Mouse (Mus musculus): ENCODE data around the gene Prkcb. TPM values are rescaled to one million over a fixed set of nuclear protein-coding genes. Genes with fewer than 3 reads are reported as not detected.

The Prkcb gene
- polyA plus RNA-seq, 1 experiment from 2014 or later, result 10.2 TPM

DNA sequence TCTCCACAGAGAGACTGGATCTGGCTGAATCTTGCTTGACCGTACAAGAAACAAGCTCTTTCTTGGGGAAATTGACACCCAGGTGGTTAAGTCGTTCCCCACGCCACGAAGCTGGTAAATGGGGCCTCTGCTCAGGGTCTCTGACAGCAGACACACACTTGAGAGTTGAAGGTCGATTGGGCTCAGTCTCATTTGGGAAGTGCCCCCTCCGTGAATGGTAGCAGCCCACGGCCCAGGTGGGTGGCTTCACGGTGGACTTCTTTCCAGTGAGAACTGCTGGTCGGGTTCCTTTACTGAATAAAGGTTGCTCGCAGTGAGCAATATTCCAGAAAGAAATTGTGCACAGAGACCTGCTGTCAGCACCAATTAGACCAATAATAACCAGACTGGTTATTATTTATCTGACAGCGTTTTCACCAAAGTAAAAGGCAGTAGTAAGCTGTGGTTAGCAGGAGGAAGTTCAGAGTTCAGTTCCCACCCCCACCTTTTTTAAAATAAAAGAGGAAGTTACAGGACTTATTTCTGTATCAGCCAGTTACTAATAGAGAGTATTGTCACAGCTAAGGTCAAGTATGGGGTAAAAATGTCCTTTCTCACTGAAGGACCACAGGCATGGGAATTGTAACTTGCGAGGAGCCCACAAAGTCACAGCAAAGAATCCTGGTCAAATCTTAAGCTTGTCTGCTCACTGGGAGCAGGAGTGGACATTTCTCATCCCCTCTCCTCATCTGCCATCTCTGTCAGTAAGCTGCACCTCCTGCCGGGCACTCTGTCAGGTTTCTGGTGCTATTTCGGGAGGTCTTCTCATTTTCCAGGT lies 21.6 kb downstream of the Prkcb start:
- Histone ChIP-seq H3K27ac (no peak overlapping the region), H3K4me3 (no peak overlapping the region), H3K4me1 (peaks cover 11% of the 10 kb centered on the region), H3K4me2 (no peak overlapping the region), H3K36me3 (no peaks in the 10 kb centered on the region), H3K9me3 (no peaks in the 10 kb centered on the region), H3K9ac (no peak overlapping the region), H3K27me3 (no peaks in the 10 kb centered on the region)
- no peak for ATAC-seq (ENCODE audit: insufficient number of reproducible peaks, low FRiP score, low TSS enrichment, low read depth)
- 38% methylated on average over 14 of the region's 14 CpGs for WGBS

DNA sequence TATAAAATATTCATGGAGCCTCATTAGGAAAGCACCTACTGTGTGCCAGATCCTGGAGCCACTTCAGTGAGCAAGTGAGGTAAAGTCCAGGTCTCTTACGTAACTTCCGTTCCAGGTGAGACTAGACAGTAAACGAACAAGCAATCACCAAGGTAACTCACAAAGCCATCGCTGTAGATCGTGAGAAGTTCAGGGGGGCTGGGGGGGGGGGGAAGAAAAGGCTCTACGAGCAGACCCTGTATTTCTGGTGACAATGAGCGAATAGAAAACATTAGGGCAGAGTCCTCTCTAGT lies 22.1 kb downstream of the Prkcb start:
- Histone ChIP-seq H3K9me3 (no peaks in the 10 kb centered on the region), H3K27ac (no peak overlapping the region), H3K27me3 (no peaks in the 10 kb centered on the region), H3K36me3 (no peaks in the 10 kb centered on the region), H3K9ac (no peak overlapping the region), H3K4me2 (no peak overlapping the region), H3K4me3 (no peak overlapping the region), H3K4me1 (peaks cover 11% of the 10 kb centered on the region)
- WGBS, result 75% methylated on average over 7 of the region's 7 CpGs
- no peak for ATAC-seq (ENCODE audit: insufficient number of reproducible peaks, low FRiP score, low TSS enrichment, low read depth)

DNA sequence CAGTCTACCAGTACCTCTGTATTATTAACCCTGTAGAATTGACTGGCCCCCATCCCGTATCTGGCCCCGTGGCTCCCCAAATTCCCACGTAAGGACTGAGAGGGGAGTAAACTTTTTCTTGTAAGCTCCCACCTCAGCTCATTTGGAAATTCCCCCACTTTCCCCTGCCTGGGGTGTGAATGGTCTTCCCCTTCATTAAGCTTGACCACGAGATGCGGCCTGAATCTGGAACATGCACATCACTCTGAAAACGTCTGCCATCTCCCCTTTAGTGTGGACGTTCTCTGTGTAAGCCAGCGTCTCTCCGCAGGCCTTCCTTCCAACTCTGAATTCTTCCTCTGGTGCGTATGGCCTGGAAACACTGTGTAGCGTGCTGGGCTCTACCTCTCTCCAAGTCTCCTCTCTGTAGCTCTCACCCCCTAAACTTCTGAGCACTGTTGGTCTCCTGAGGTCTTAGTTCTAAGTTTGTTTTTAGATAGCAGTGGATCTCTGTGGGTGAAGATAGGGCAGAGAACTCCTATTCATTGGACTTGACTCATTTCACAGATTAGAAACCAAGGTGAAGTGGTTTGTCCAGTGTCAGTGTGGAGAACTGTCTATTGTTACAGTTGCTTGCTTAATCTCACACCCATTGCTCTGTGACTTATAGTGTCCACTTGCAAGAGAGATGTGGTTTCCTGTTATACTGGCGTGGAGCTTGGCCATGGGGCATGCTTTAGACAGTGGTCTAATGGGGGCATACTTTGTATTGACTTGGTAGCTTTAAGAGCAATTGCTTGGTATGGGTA lies 25.3 kb downstream of the Prkcb start:
- Histone ChIP-seq H3K27ac (no peak overlapping the region), H3K4me2 (no peak overlapping the region), H3K36me3 (no peaks in the 10 kb centered on the region), H3K27me3 (no peaks in the 10 kb centered on the region), H3K9ac (no peak overlapping the region), H3K4me1 (peaks cover 11% of the 10 kb centered on the region), H3K9me3 (no peaks in the 10 kb centered on the region), H3K4me3 (no peak overlapping the region)
- ATAC-seq (ENCODE audit: insufficient number of reproducible peaks, low FRiP score, low TSS enrichment, low read depth), result no peak
- WGBS, result 89% methylated on average over 12 of the region's 12 CpGs

DNA sequence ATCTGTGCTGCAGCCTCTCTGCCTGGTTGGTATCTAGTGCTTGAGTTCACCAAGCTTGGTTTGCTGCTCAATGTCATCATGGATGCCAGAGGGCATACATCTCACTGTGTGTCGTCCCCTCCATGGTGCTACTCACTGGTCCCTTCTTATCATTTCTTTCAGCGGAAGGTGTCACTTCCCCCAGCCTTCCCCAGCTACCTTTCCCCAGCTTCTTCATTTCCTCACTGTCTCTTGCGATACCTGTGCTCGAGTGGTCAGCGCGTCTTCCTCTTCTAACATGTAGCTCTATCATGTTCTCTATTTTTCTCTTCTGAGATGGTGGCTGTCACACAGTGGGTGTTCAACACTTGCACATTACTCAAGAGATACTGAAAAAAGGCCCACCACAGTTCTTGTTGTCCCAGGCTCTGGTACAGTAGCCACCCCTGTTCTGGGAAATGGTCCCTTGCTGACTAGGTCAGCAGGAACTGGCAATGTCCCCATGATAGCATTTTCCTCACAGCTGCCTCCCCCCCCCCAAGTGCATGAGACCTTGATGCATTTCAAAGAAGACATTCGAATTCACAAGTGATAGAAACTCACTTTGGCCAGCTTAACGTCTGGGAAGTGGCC lies 27.3 kb downstream of the Prkcb start:
- 83% methylated on average over 8 of the region's 8 CpGs for WGBS
- Histone ChIP-seq H3K36me3 (no peaks in the 10 kb centered on the region), H3K9me3 (no peaks in the 10 kb centered on the region), H3K4me2 (no peak overlapping the region), H3K9ac (no peak overlapping the region), H3K27me3 (no peaks in the 10 kb centered on the region), H3K4me3 (no peak overlapping the region), H3K4me1 (peaks cover 8% of the 10 kb centered on the region), H3K27ac (no peak overlapping the region)
- no peak for ATAC-seq (ENCODE audit: insufficient number of reproducible peaks, low FRiP score, low TSS enrichment, low read depth)

DNA sequence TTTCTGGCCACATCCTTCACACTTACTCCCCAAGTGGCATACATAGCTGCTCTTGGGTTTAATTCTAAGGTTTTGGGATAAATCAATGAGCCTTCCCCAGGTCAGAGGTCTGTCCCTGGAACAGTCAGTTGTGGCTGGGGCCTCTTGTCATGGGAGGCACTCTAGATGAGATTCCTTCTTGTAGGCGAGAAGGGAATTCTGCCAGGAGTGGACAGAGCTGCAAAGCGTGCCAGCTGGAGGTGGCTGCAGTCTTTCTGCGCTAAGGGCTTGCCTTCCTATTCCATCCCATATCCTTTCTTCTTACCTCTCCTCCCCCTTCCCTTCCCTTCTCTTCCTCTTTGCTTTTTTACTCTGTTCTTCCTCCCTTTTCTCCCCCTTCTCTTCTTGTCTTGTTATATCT lies 28.1 kb downstream of the Prkcb start:
- ATAC-seq (ENCODE audit: insufficient number of reproducible peaks, low FRiP score, low TSS enrichment, low read depth), result no peak
- H3K9me3 ChIP-seq, result no peaks in the 10 kb centered on the region
- H3K9ac ChIP-seq, result no peak overlapping the region
- H3K27me3 ChIP-seq, result no peaks in the 10 kb centered on the region
- WGBS, result 72% methylated on average over 3 of the region's 3 CpGs
- H3K27ac ChIP-seq, result no peak overlapping the region
- H3K4me2 ChIP-seq, result no peak overlapping the region
- peaks cover 8% of the 10 kb centered on the region for H3K4me1 ChIP-seq
- no peak overlapping the region for H3K4me3 ChIP-seq
- H3K36me3 ChIP-seq, result no peaks in the 10 kb centered on the region

DNA sequence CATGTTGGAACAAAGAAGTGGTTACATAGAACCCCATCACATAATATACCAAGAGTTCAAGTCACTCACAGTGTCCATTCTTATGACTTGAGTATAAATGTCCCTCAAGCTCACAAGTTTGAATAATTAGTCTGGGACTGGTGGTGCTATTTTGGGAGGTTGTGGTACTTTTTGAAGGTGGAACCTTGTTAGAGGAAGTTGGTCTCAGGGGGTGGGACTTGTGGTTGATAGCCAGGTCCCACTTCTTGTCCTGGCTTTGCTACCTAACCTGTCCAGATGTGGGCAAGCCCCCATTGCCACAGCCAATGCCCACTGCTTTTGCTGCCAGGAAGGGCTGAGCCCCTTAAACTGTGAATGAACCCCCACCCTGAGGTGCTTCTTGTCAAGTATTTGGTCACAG lies 28.9 kb downstream of the Prkcb start:
- no peaks in the 10 kb centered on the region for H3K9me3 ChIP-seq
- no peak overlapping the region for H3K4me3 ChIP-seq
- H3K36me3 ChIP-seq, result no peaks in the 10 kb centered on the region
- H3K27me3 ChIP-seq, result no peaks in the 10 kb centered on the region
- no peak overlapping the region for H3K4me2 ChIP-seq
- no peak overlapping the region for H3K27ac ChIP-seq
- no peak overlapping the region for H3K9ac ChIP-seq
- ATAC-seq (ENCODE audit: insufficient number of reproducible peaks, low FRiP score, low TSS enrichment, low read depth), result no peak
- H3K4me1 ChIP-seq, result peaks cover 1% of the 10 kb centered on the region; the same call in 1 of the 2 replicates

DNA sequence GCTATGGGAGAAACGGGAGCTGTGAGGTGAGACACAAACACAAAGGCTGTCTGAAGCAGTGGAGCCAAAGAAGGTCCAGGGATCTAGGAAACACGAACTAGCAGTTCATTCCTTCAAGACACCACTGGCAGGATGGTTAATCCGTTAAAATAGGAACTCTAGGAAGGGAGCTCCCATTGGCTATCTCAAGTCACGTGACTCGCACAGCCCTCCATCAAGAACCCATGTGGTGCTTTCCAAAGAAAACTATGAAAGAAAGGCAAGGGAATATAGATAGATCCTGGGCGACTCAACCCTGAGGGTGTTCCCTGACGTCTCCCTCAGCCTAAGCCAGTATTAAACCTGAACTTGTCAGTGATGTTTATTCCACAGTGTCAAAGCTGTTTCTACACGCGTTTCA lies 31.0 kb downstream of the Prkcb start:
- no peak overlapping the region for H3K27ac ChIP-seq
- H3K36me3 ChIP-seq, result no peaks in the 10 kb centered on the region
- H3K4me3 ChIP-seq, result no peak overlapping the region
- no peaks in the 10 kb centered on the region for H3K9me3 ChIP-seq
- WGBS, result 79% methylated on average over 9 of the region's 9 CpGs
- ATAC-seq (ENCODE audit: insufficient number of reproducible peaks, low FRiP score, low TSS enrichment, low read depth), result no peak
- no peaks in the 10 kb centered on the region for H3K27me3 ChIP-seq
- H3K9ac ChIP-seq, result no peak overlapping the region
- H3K4me2 ChIP-seq, result no peak overlapping the region
- no peaks in the 10 kb centered on the region for H3K4me1 ChIP-seq

DNA sequence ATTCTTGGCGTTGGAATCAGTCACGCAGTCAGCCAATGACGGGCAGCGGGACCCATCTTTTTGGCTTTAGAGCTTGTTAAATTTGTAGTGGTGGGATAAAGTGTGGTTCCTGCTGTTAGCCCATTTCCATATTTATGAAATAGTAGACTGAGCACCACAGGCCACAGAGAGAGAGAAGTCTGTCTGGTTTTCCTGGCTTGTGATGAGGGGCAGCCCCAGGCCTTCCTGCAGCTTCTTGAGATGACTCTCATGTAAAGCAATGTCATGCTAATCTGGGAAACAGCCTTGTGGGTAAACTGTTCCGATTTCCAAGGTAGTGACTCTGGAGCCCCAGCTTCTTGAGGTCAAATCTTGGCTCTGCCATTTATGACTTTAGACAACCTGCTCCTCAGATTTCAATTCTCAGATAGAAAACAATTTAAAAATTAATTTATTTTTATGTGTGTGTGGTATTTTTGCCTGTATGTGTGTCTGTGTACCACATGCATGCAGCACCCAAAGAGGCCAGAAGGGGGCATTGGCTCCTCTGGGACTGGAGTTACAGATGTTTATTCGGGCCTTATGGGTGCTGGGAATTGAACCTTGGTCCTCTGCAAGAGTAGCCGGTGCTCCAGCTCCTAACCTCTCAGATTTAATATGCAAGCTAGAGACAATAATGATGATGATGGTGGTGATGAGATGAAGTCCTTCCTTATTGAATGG lies 32.4 kb downstream of the Prkcb start:
- Histone ChIP-seq H3K4me2 (no peak overlapping the region), H3K4me1 (no peaks in the 10 kb centered on the region), H3K27me3 (no peaks in the 10 kb centered on the region), H3K9me3 (no peaks in the 10 kb centered on the region), H3K4me3 (no peak overlapping the region), H3K9ac (no peak overlapping the region), H3K27ac (no peak overlapping the region), H3K36me3 (no peaks in the 10 kb centered on the region)
- 95% methylated on average over 7 of the region's 7 CpGs for WGBS
- ATAC-seq (ENCODE audit: insufficient number of reproducible peaks, low FRiP score, low TSS enrichment, low read depth), result no peak

DNA sequence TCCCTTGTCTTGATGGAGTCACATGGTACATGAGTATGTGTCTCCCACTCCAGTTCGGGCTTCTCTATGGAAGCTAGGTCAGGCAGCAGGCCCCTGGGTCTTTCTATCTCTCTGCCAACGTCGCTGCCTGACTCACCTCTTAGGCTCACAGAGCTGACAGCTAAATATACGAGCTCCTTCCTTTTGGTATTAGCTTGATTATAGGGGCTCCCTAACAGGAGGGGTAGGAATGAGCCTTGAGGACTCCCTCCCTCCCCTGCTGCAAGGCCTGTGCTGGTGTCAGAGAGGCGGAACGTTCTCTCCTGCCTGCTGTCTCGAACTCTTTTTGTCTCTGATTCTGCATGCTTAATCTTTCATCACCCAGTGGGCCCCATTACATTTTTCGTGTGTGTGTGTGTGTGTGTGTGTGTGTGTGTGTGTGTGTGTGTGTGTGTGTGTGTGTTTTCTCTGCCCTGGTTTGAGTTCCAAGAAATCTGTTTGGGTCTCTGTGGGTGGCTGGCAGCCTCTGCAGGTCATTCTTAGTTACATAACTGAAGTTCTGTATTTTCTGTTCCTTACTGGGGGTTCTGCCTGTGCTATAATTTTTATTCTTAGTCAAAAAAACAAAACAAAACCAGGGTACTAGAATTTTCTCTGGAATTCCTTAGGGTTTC lies 33.6 kb downstream of the Prkcb start:
- Histone ChIP-seq H3K27ac (no peak overlapping the region), H3K4me1 (no peaks in the 10 kb centered on the region), H3K9ac (no peak overlapping the region), H3K27me3 (no peaks in the 10 kb centered on the region), H3K9me3 (no peaks in the 10 kb centered on the region), H3K4me2 (no peak overlapping the region), H3K36me3 (no peaks in the 10 kb centered on the region), H3K4me3 (no peak overlapping the region)
- no peak for ATAC-seq (ENCODE audit: insufficient number of reproducible peaks, low FRiP score, low TSS enrichment, low read depth)
- WGBS, result 48% methylated on average over 8 of the region's 8 CpGs

DNA sequence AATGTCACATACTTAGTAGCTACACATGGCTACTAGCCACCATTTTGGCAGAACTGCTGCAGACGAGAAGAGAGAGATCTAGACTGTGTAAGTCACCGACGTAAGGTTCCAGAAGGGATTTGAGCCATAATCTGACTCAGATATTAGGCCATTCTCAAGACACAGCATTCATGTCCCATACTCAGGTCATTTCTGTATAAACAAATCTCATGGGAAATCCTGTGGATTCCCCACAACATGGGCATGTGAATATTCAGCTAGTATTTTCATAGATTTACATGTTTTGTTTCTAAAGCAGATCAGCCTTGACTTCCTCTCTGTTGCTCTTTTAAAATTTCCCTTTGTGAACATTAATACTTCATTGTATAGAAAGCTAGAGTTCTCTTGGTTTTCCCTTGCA lies 39.4 kb downstream of the Prkcb start:
- H3K4me2 ChIP-seq, result no peak overlapping the region
- no peaks in the 10 kb centered on the region for H3K4me1 ChIP-seq
- H3K36me3 ChIP-seq, result no peaks in the 10 kb centered on the region
- H3K9me3 ChIP-seq, result no peaks in the 10 kb centered on the region
- no peaks in the 10 kb centered on the region for H3K27me3 ChIP-seq
- H3K9ac ChIP-seq, result no peak overlapping the region
- ATAC-seq (ENCODE audit: insufficient number of reproducible peaks, low FRiP score, low TSS enrichment, low read depth), result no peak
- H3K27ac ChIP-seq, result no peak overlapping the region
- WGBS, result 91% methylated on average over 3 of the region's 3 CpGs
- H3K4me3 ChIP-seq, result no peak overlapping the region

DNA sequence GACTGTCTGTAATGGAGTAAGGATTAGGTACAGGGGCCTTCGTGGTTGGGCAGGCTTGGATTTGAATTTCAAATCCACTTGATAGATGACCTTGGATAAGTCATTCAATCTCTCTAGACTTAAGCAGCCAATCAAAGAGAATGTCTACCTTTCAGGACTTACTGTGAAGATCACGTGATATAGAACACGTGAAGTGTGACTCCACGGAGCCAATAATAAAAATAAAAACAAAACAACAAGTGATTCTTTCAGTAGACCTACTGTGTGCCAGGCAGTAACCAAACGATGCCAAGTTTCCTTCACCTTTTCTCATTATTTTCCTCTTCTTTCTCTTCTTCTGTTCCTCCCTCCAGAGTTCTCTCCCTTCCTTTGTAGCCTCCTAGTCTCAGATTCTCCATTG lies 39.9 kb downstream of the Prkcb start:
- no peaks in the 10 kb centered on the region for H3K9me3 ChIP-seq
- no peak overlapping the region for H3K4me3 ChIP-seq
- H3K27ac ChIP-seq, result no peak overlapping the region
- no peaks in the 10 kb centered on the region for H3K36me3 ChIP-seq
- 79% methylated on average over 5 of the region's 5 CpGs for WGBS
- H3K4me1 ChIP-seq, result no peaks in the 10 kb centered on the region
- no peak overlapping the region for H3K9ac ChIP-seq
- H3K27me3 ChIP-seq, result no peaks in the 10 kb centered on the region
- no peak for ATAC-seq (ENCODE audit: insufficient number of reproducible peaks, low FRiP score, low TSS enrichment, low read depth)
- H3K4me2 ChIP-seq, result no peak overlapping the region
